Mouse (Mus musculus) E14TG2a.4 (cell line): ENCODE results near the gene Pla2g4e.

Source experiments
- CTCF ChIP-seq: conservative IDR thresholded peaks from 2 replicates; pipeline ENCODE4 v1.5.1; 2014; ENCODE audit warnings: low read length
- POU5F1 ChIP-seq: IDR thresholded peaks from 2 replicates; pipeline ENCODE4 v1.6.1; 2014; ENCODE audit warnings: low read length, borderline replicate concordance

GRCm38 (mm10) chr2:120243995-120244394 lies 1.1 kb downstream of the Pla2g4e start:
- TF ChIP-seq POU5F1 (no peak; the same call in 1 of the 2 replicates), CTCF (no peak)
